Mouse (Mus musculus) limb, embryonic 10.5 days (tissue): ENCODE measurements at regions not wholly inside any gene's neighbourhood (a gene's known extent, or its start where the extent isn't known, plus 50 kb on each side); places are given as distances from the start of the nearest gene placed in this dataset.

Source experiments
- DNase-seq: peaks from one replicate; pipeline ENCODE4 v3.0.0-alpha.2; 2017; ENCODE audit warnings: low spot score
- H3K27ac ChIP-seq: fragments of 300-500 bp; sonication (generic); 2 replicates; pipeline ENCODE4 v1.5.1; 2016; ENCODE audit warnings: mild to moderate bottlenecking
- H3K27me3 ChIP-seq: fragments of 300-500 bp; sonication (generic); 2 replicates; pipeline ENCODE4 v1.6.1; 2016; ENCODE audit warnings: low read depth, mild to moderate bottlenecking; ENCODE audit not compliant: poor library complexity, severe bottlenecking
- H3K36me3 ChIP-seq: fragments of 300-500 bp; sonication (generic); 2 replicates; pipeline ENCODE4 v1.6.1; 2016; ENCODE audit warnings: mild to moderate bottlenecking, moderate library complexity
- H3K4me1 ChIP-seq: fragments of 300-500 bp; sonication (generic); 2 replicates; pipeline ENCODE4 v1.6.1; 2016
- H3K4me3 ChIP-seq: fragments of 300-500 bp; sonication (generic); 2 replicates; pipeline ENCODE4 v1.5.1; 2016; ENCODE audit warnings: mild to moderate bottlenecking, moderate library complexity
- H3K9me3 ChIP-seq: fragments of 300-500 bp; sonication (generic); replicated peaks from 2 replicates; pipeline ENCODE4 v1.6.1; 2016; ENCODE audit warnings: mild to moderate bottlenecking
- WGBS: fragments of 180-500 bp; shearing (Covaris S2); methylation state at CpG from one replicate; pipeline ENCODE4 v1.1.7; 2016; 5-methylcytosine and 5-hydroxymethylcytosine counted together

DNA sequence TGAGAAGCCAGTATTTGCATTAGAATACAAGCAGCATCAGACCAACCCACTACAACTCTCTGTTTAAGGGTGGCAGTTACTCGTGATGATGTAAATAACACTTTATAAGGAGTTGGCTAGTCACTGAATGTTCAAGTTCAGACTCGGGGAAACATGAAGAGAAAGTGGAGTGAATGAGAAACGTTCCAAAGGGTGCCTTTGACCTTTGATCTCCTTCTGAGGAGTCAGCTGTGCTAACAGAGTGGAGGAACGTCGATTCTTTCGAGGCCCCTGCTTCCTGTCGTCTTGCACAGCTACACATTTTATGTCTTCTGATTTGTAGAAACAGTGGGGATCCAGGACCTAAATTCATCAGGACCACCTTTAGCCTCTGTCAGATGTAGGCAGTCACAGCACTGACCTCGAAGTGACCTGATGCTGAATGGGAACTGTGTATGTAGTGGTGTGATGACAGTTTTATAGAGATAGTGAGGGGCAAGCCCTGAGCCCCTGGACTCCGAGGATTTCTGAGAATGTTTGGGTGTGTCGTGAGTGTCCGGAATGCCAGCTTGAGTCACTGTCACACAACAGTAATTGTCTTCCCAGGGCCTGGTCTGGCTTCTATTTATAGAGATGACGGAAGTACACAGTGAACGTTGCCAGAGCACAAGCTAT, 134.2 kb upstream of the Arg1 start:
- DNase-seq, result no peak
- Histone ChIP-seq H3K4me1 (peaks cover 19% of the 10 kb centered on the region), H3K4me3 (no peak overlapping the region), H3K27me3 (no peaks in the 10 kb centered on the region), H3K27ac (no peak overlapping the region), H3K36me3 (no peaks in the 10 kb centered on the region), H3K9me3 (no peaks in the 10 kb centered on the region)
- 13% methylated on average over 13 of the region's 13 CpGs for WGBS

DNA sequence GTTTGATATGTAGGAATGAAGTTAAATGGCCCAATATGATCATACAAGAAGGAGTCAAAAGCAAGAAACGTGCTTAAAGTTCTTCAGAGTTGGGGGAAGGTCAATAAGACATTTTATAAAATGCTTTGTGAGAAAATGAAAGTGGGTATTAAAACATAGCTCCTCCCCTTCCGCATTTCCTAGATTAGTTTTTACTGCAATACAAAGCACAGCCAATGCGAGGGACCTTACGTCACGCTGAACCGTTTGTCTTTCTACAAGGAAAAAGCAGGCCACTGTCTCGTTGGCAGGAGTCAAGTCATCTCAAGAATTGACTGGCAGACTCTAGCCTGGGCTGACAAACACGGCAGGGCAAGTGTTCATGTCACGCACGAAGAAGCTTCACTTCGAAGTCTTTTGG, 131.4 kb upstream of the Arg1 start:
- 87% methylated on average over 11 of the region's 11 CpGs for WGBS
- Histone ChIP-seq H3K27me3 (no peaks in the 10 kb centered on the region), H3K4me1 (peaks cover 19% of the 10 kb centered on the region), H3K4me3 (no peak overlapping the region), H3K36me3 (no peaks in the 10 kb centered on the region), H3K27ac (no peak overlapping the region), H3K9me3 (no peaks in the 10 kb centered on the region)
- DNase-seq, result no peak

DNA sequence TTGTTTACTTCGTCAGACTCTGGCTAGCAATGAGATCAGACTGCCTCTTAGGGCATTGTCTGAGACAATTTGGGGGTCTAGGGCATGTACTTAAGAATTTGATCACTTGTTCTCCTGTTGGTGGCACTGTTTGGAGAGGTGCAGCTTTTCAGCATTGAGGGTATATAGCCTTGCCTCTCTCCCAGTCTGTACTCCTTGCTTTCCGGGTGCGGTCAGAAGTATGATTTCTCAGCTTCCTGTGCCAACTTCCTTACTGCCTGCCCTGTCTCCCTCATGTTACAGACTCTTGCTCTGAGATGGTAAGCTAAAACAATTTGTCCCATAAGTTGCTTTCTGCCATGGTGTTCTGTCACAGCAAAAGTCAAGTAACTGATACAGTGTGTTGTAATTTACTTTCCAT, 124.7 kb upstream of the Arg1 start:
- no peaks in the 10 kb centered on the region for H3K27me3 ChIP-seq
- H3K4me1 ChIP-seq, result no peaks in the 10 kb centered on the region
- no peak overlapping the region for H3K27ac ChIP-seq
- WGBS, result 71% methylated on average over 3 of the region's 3 CpGs
- H3K9me3 ChIP-seq, result 0 out of 2 replicates have a peak, but pooled peaks cover 4% of the 10 kb centered on the region
- no peaks in the 10 kb centered on the region for H3K36me3 ChIP-seq
- H3K4me3 ChIP-seq, result no peak overlapping the region
- DNase-seq, result no peak

DNA sequence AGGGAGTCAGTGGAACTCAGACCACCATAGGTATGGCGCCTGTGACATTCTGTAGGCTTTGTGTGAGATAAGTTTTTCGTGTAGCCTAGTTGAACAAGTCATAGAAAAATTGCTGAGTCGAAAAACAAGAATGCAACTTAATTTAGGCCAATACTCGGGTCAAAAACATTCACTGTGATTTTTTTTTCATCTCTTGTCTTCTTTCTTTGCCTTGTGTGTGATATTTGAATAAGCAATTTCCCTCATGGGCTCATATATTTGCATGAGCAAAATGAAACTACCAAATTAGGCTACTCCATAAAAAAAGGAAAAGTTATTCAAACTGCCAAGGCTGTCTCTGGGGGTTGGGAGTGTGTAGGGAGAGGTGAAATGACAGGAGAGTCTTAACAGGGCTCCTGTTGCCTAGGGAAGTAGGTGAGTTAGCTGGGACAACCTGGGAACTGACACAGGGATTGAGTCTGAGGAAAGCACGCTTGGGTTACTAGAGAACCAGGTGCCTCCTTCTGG, 124.1 kb upstream of the Arg1 start:
- DNase-seq, result no peak
- Histone ChIP-seq H3K4me1 (no peaks in the 10 kb centered on the region), H3K27me3 (no peaks in the 10 kb centered on the region), H3K36me3 (no peaks in the 10 kb centered on the region), H3K4me3 (no peak overlapping the region), H3K9me3 (0 out of 2 replicates have a peak, but pooled peaks cover 4% of the 10 kb centered on the region), H3K27ac (no peak overlapping the region)
- WGBS, result 82% methylated on average over 5 of the region's 5 CpGs

DNA sequence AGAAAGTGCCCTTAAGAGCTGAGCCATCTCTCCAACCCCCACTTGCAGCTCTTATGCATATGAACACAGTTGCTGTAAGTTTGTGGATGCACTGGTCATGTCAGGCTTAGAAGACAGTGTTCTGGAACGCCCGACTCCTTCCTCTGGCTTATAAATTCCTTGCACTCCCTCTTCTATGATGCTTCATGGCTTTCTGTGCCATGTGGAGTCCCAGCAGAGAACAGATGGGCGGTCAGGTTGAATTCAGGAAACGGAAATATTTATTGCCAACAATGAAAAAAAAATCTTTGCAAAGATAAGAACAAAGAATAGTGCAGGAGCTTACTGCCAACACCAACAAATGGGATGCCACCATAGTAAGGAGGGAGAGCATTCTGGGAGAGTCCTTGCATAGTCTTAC, 113.9 kb upstream of the Arg1 start:
- DNase-seq, result no peak
- no peaks in the 10 kb centered on the region for H3K4me1 ChIP-seq
- WGBS, result 91% methylated on average over 4 of the region's 4 CpGs

DNA sequence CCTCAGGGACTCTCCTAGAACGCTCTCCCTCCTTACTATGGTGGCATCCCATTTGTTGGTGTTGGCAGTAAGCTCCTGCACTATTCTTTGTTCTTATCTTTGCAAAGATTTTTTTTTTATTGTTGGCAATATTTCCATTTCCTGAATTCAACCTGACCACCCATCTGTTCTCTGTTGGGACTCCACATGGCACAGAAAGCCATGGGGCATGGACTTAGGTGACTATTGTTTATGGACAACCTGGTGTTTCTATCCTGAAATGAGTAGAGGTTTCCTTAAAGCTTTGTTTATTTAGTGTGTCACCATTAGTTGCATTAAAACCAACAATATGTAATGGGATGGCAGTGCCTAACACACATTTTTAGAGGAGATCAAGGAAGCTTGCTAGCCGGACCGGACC, 112.6 kb upstream of the Arg1 start:
- Histone ChIP-seq H3K4me3 (no peak overlapping the region), H3K27me3 (no peaks in the 10 kb centered on the region), H3K4me1 (no peaks in the 10 kb centered on the region), H3K36me3 (no peaks in the 10 kb centered on the region), H3K9me3 (no peaks in the 10 kb centered on the region), H3K27ac (no peak overlapping the region)
- WGBS, result 96% methylated on average over 3 of the region's 3 CpGs
- no peak for DNase-seq

More for the DNA sequence above, 113.9 kb upstream of the Arg1 start:
- no peaks in the 10 kb centered on the region for H3K27me3 ChIP-seq
- H3K27ac ChIP-seq, result no peak overlapping the region
- no peaks in the 10 kb centered on the region for H3K9me3 ChIP-seq
- H3K36me3 ChIP-seq, result no peaks in the 10 kb centered on the region
- H3K4me3 ChIP-seq, result no peak overlapping the region

DNA sequence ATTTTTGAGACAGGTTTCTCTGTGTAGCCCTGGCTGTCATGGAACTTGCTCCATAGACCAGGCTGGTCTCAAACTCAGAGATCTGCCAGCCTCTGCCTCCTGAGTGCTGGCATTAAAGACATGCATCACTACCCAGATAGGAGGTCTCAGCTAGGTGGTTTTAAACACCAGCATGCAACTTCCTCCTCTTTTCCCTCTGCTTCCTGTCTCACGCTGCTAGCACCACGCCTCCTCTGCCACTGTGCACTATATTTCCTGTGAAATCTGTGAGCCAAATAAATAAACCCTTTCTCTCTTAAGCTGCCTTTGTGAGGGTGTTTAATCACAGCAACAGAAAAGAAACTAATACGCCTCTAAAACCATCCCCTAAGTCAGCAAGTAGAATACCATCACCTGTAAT, 109.6 kb upstream of the Arg1 start:
- H3K4me3 ChIP-seq, result no peak overlapping the region
- no peaks in the 10 kb centered on the region for H3K4me1 ChIP-seq
- H3K27me3 ChIP-seq, result no peaks in the 10 kb centered on the region
- no peak for DNase-seq
- H3K27ac ChIP-seq, result no peak overlapping the region
- no peaks in the 10 kb centered on the region for H3K9me3 ChIP-seq
- H3K36me3 ChIP-seq, result no peaks in the 10 kb centered on the region
- WGBS, result 91% methylated on average over 3 of the region's 3 CpGs

DNA sequence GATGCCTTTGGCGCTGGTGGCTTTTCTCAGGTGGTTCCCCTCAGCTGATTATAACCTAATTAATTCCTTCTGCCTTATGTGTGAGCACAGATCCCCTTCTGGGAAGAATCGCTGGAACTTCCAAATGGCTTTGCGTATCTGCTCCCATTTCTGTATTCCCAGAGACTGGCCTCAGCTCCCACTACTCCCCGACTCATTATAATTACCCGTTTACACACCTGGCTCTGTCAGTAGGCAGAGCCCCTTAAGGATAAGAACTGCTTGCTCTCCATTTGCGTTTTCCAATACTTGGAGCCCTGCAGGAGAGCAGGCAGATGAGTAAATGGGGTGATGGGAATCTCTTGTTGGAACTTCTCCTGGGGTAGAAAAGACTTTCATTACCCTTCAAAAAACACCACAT, 108.1 kb upstream of the Arg1 start:
- H3K27ac ChIP-seq, result no peak overlapping the region
- 83% methylated on average over 6 of the region's 6 CpGs for WGBS
- no peaks in the 10 kb centered on the region for H3K4me1 ChIP-seq
- no peaks in the 10 kb centered on the region for H3K9me3 ChIP-seq
- no peak overlapping the region for H3K4me3 ChIP-seq
- H3K36me3 ChIP-seq, result no peaks in the 10 kb centered on the region
- DNase-seq, result no peak
- no peaks in the 10 kb centered on the region for H3K27me3 ChIP-seq

DNA sequence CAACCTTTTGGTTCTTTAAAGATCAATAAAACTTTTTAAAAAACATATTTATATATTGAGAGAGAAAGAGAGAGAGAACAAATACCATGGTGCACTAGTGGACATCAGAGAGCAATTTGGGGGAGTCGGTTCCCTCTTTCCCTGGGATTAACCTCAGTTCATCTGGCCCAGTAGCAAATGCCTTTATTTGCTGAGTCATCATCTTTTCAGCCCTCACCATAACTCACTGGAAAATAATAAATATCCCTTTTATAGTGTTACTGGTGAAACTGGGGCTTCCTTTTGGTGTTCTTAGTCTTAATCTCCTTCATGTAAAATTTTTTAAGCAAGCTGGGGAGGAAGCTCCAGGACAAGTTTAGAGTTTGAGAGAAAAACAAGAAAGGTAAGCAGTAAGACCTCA, 105.3 kb upstream of the Arg1 start:
- Histone ChIP-seq H3K27ac (no peak overlapping the region), H3K36me3 (no peaks in the 10 kb centered on the region), H3K9me3 (no peaks in the 10 kb centered on the region), H3K27me3 (no peaks in the 10 kb centered on the region), H3K4me3 (no peak overlapping the region), H3K4me1 (no peaks in the 10 kb centered on the region)
- WGBS, result 90% methylated on average over 1 of the region's 1 CpGs
- no peak for DNase-seq

DNA sequence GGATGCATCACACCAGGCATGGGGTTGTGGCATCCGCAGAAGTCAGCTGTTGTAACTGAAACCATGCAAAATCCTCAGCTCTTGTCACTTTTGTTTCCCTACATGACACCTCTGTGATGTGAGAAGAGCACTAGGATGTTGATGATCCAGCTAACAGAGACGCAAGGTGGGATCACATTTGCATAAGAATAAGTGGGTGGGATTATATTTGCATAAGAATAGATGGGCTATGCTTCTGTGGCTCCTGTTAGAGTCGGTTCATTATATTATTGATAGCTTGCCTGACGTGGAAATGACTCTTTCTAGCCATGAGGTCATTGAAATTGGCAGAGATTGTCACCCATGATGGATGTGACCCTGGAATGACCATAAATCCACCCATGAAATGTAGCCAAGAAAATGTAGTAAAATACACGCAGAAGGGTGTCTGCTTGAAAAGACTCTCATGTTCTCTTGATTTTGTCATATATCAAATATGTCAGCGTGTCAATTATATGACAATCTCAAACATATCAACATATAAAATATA, 102.2 kb upstream of the Arg1 start:
- H3K27me3 ChIP-seq, result no peaks in the 10 kb centered on the region
- peaks cover 8% of the 10 kb centered on the region; the same call in 1 of the 2 replicates for H3K4me1 ChIP-seq
- H3K9me3 ChIP-seq, result no peaks in the 10 kb centered on the region
- no peak overlapping the region for H3K27ac ChIP-seq
- 61% methylated on average over 6 of the region's 6 CpGs for WGBS
- H3K36me3 ChIP-seq, result no peaks in the 10 kb centered on the region
- no peak overlapping the region for H3K4me3 ChIP-seq
- no peak for DNase-seq

DNA sequence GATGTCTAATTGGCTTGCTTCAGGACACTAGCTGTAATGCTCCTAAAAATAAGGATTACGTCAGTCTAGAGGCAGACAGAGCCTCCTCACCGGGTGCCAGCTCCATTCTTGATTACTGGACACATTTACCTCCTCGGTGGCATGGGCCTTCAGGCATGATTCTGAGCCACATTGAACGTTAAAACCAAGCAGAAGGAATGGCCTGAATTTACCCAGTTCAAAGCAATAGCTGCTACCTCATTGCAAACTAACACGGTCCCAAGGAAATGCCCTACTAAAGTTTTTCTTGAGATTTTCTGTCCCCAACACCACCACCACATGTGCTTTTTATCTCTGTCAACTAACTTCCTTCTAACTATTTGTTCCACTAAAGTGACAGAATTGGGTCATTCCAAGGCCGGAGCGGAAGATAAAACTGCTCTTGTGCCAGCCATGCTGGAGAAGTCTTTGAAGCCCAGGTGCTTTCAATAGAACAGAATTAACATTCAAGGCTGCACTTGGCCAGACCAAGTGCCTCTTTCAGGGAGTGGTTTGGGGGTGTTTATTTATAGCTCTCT, 96.4 kb upstream of the Arg1 start:
- Histone ChIP-seq H3K36me3 (no peaks in the 10 kb centered on the region), H3K4me3 (no peak overlapping the region), H3K9me3 (no peaks in the 10 kb centered on the region), H3K4me1 (peaks cover 19% of the 10 kb centered on the region), H3K27me3 (no peaks in the 10 kb centered on the region), H3K27ac (no peak overlapping the region)
- no peak for DNase-seq
- WGBS, result 23% methylated on average over 7 of the region's 7 CpGs

DNA sequence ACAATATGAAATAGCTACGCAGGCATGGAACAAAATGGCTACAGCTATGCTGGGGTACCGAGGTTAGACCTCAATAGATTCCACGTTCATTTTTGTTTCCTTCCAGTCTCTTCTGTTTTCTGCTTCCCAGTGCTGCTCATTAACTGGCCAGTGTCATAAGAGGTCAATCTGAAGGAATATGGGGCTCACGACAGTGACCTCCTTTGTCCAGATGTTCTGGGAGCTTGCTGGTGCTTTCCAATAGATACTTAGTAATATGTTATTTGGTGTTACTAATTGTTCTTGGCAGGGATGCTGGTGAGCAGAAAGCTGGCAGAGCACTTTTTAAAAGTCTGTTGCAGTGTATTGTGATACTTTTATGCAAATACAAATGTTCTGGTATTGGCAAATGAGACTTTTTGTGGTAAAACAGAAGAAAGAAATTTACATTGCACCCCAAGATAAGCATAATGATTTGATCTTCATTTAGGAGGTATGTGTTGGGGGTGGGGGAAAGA, 95.8 kb upstream of the Arg1 start:
- H3K36me3 ChIP-seq, result no peaks in the 10 kb centered on the region
- H3K27ac ChIP-seq, result no peak overlapping the region
- DNase-seq, result no peak
- H3K9me3 ChIP-seq, result no peaks in the 10 kb centered on the region
- WGBS, result 64% methylated on average over 4 of the region's 4 CpGs
- H3K27me3 ChIP-seq, result no peaks in the 10 kb centered on the region
- H3K4me3 ChIP-seq, result no peak overlapping the region
- H3K4me1 ChIP-seq, result peaks cover 22% of the 10 kb centered on the region

DNA sequence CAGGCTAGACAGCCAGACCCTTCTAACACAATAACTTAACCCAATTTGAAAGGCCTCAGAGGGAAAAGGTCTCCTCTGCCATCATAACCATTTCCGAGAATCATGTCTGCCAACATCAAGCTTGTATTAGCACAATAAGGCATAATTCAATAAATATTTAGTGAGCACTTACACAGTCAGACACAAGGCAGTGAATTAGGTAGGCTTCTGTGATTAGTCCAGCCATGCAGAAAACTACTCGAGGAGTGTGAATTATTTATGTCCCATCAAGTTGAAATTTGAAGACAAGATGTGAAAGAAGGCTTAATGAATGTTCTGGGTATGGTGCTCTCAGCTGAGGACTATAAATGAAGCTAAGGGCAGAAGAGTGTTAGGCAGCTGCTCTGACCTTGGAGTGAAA, 91.7 kb upstream of the Arg1 start:
- no peak for DNase-seq
- Histone ChIP-seq H3K9me3 (no peaks in the 10 kb centered on the region), H3K27me3 (no peaks in the 10 kb centered on the region), H3K27ac (no peak overlapping the region), H3K4me1 (peaks cover 11% of the 10 kb centered on the region), H3K36me3 (no peaks in the 10 kb centered on the region), H3K4me3 (no peak overlapping the region)
- WGBS, result 75% methylated on average over 2 of the region's 2 CpGs
